Mouse (Mus musculus) liver, embryonic 11.5 days (tissue): ENCODE data around the gene Eif4g1. TPM values are rescaled to one million over a fixed set of nuclear protein-coding genes. Genes with fewer than 3 reads are reported as not detected.
A peak's percentile ranks its signal among the peaks of the same experiment; 100 is the strongest.

Experiments
- ATAC-seq: fragments of 200-750 bp; cut with Nextera tagmentation; replicated peaks from 2 replicates; pipeline ENCODE4 v1.8.0; 2017; ENCODE audit warnings: moderate number of reproducible peaks, mild to moderate bottlenecking, moderate TSS enrichment, moderate library complexity; ENCODE audit not compliant: low FRiP score
- DNase-seq: peaks from one replicate; pipeline ENCODE4 v3.0.0-alpha.2; 2017; ENCODE audit warnings: low spot score
- H3K27ac ChIP-seq: fragments of 300-500 bp; sonication (generic); 2 replicates; pipeline ENCODE4 v1.5.1; 2014; ENCODE audit warnings: mild to moderate bottlenecking, low read depth, low read length, control low read depth
- H3K27me3 ChIP-seq: fragments of 300-500 bp; sonication (generic); replicated peaks from 2 replicates; pipeline ENCODE4 v1.6.1; 2014; ENCODE audit warnings: low read length, mixed read lengths; ENCODE audit not compliant: control insufficient read depth, insufficient read depth
- H3K36me3 ChIP-seq: fragments of 300-500 bp; sonication (generic); 2 replicates; pipeline ENCODE4 v1.6.1; 2014; ENCODE audit warnings: mild to moderate bottlenecking, low read length, moderate library complexity, mixed read lengths; ENCODE audit not compliant: control insufficient read depth, insufficient read depth
- H3K4me1 ChIP-seq: fragments of 300-500 bp; sonication (generic); replicated peaks from 2 replicates; pipeline ENCODE4 v1.6.1; 2014; ENCODE audit warnings: low read length, mixed read lengths; ENCODE audit not compliant: control insufficient read depth, insufficient read depth
- H3K4me2 ChIP-seq: fragments of 300-500 bp; sonication (generic); 2 replicates; pipeline ENCODE4 v1.6.1; 2014; ENCODE audit warnings: mild to moderate bottlenecking, control low read depth, moderate library complexity
- H3K4me3 ChIP-seq: fragments of 300-500 bp; sonication (generic); 2 replicates; pipeline ENCODE4 v1.5.1; 2014; ENCODE audit warnings: low read depth, low read length, control low read depth
- H3K9ac ChIP-seq: fragments of 300-500 bp; sonication (generic); 2 replicates; pipeline ENCODE4 v1.6.1; 2014; ENCODE audit warnings: low read depth, low read length, control low read depth
- H3K9me3 ChIP-seq: fragments of 300-500 bp; sonication (generic); 2 replicates; pipeline ENCODE4 v1.6.1; 2016; ENCODE audit warnings: low read length, inconsistent platforms, mixed read lengths; ENCODE audit not compliant: control insufficient read depth
- WGBS: fragments of 180-500 bp; shearing (Covaris S2); extraction: QIAGEN DNeasy Blood & Tissue Kit; methylation state at CpG from one replicate; pipeline ENCODE4 v1.1.7; 2014; 5-methylcytosine and 5-hydroxymethylcytosine counted together
- polyA plus RNA-seq: library from polyadenylated mRNA; unstranded; fragments of >200 nt; fragmentation: Nextera tagmentation; extraction: Ambion mirVana; gene quantifications from 2 replicates; pipeline ENCODE4 v1.2.1, GENCODE M21; 2014

Eif4g1 gene
- polyA plus RNA-seq, 1 experiment from 2014 or later = 185 TPM

GRCm38 (mm10) chr16:20715161-20715560 is 47.0 kb downstream of the Eif4g1 start:
- H3K4me3 ChIP-seq = peak overlapping the region; percentile 74
- WGBS = 54% methylated on average over 2 of the region's 2 CpGs
- H3K4me2 ChIP-seq = peak overlapping the region; percentile 94
- H3K9ac ChIP-seq = peak overlapping the region; percentile 82
- no peaks in the 10 kb centered on the region for H3K9me3 ChIP-seq
- ATAC-seq (no peak), DNase-seq (no peak)
- peak overlapping the region; percentile 83; the same call in 1 of the 2 replicates for H3K27ac ChIP-seq
- peaks cover 5% of the 10 kb centered on the region; the same call in 1 of the 2 replicates for H3K36me3 ChIP-seq
- peaks cover 39% of the 10 kb centered on the region for H3K4me1 ChIP-seq
- no peaks in the 10 kb centered on the region for H3K27me3 ChIP-seq

- WGBS = 4% methylated on average over 12 of the region's 12 CpGs
- DNase-seq (no peak), ATAC-seq (no peak)
- Histone ChIP-seq H3K9ac (peak overlapping the region; percentile 82), H3K4me3 (peak overlapping the region; percentile 74), H3K36me3 (peaks cover 3% of the 10 kb centered on the region; the same call in 1 of the 2 replicates), H3K27ac (peak overlapping the region; percentile 83; the same call in 1 of the 2 replicates), H3K4me2 (peak overlapping the region; percentile 94), H3K27me3 (no peaks in the 10 kb centered on the region), H3K9me3 (no peaks in the 10 kb centered on the region), H3K4me1 (peaks cover 39% of the 10 kb centered on the region)
Observed at GRCm38 (mm10) chr16:20715566-20715965, 47.5 kb downstream of the Eif4g1 start.

- ATAC-seq = peak; percentile 66
- WGBS = under 1% methylated on average over 67 of the region's 68 CpGs
- no peaks in the 10 kb centered on the region for H3K27me3 ChIP-seq
Observed at GRCm38 (mm10) chr16:20715976-20716840, 48.1 kb downstream of the Eif4g1 start.

GRCm38 (mm10) chr16:20716841-20717180 is 48.7 kb downstream of the Eif4g1 start:
- ATAC-seq (no peak; the same call in 1 of the 2 replicates), DNase-seq (no peak)
- Histone ChIP-seq H3K9me3 (no peaks in the 10 kb centered on the region), H3K4me2 (peak overlapping the region; percentile 94), H3K27me3 (no peaks in the 10 kb centered on the region), H3K4me1 (peaks cover 39% of the 10 kb centered on the region), H3K36me3 (peaks cover 3% of the 10 kb centered on the region; the same call in 1 of the 2 replicates), H3K27ac (peak overlapping the region; percentile 83), H3K4me3 (peak overlapping the region; percentile 74), H3K9ac (peak overlapping the region; percentile 82)
- 0% methylated on average over 8 of the region's 8 CpGs for WGBS

More at GRCm38 (mm10) chr16:20715976-20716840, 48.1 kb downstream of the Eif4g1 start:
- Histone ChIP-seq H3K27ac (peak overlapping the region; percentile 83), H3K4me1 (peaks cover 39% of the 10 kb centered on the region), H3K4me2 (peak overlapping the region; percentile 94), H3K9ac (peak overlapping the region; percentile 82), H3K9me3 (no peaks in the 10 kb centered on the region), H3K36me3 (peaks cover 3% of the 10 kb centered on the region; the same call in 1 of the 2 replicates), H3K4me3 (peak overlapping the region; percentile 74)
- peak; percentile 83 for DNase-seq

- WGBS = under 1% methylated on average over 62 of the region's 62 CpGs
Observed at GRCm38 (mm10) chr16:20717181-20717977, 49.3 kb downstream of the Eif4g1 start, which contains the start of the genes Polr2h and Clcn2. Gene Polr2h (plus strand): TSS chr16:20717665. Gene Clcn2 (minus strand): TSS chr16:20717746.

GRCm38 (mm10) chr16:20717978-20718670 is 50.0 kb downstream of the Eif4g1 start:
- ATAC-seq = peak; percentile 31
- Histone ChIP-seq H3K4me1 (peaks cover 30% of the 10 kb centered on the region), H3K4me3 (peak overlapping the region; percentile 74), H3K36me3 (no peaks in the 10 kb centered on the region; the same call in 1 of the 2 replicates), H3K4me2 (peak overlapping the region; percentile 94), H3K9me3 (no peaks in the 10 kb centered on the region), H3K27me3 (no peaks in the 10 kb centered on the region), H3K9ac (peak overlapping the region; percentile 82), H3K27ac (peak overlapping the region; percentile 83)
- WGBS = 3% methylated on average over 18 of the region's 18 CpGs
- DNase-seq = no peak

More at GRCm38 (mm10) chr16:20717181-20717977, 49.3 kb downstream of the Eif4g1 start, which contains the start of the genes Polr2h and Clcn2:
- H3K9ac ChIP-seq = peak within 1 kb of the TSS; percentile 82
- peak; percentile 96 for DNase-seq
- no peaks in the 10 kb centered on the region; the same call in 1 of the 2 replicates for H3K36me3 ChIP-seq
- H3K27me3 ChIP-seq = no peaks in the 10 kb centered on the region
- H3K4me1 ChIP-seq = peaks cover 35% of the 10 kb centered on the region
- ATAC-seq = peak; percentile 87
- H3K27ac ChIP-seq = peak within 1 kb of the TSS; percentile 83
- peak within 1 kb of the TSS; percentile 94 for H3K4me2 ChIP-seq
- peak within 1 kb of the TSS; percentile 74 for H3K4me3 ChIP-seq
- H3K9me3 ChIP-seq = no peaks in the 10 kb centered on the region

- Histone ChIP-seq H3K4me3 (no peak overlapping the region), H3K9me3 (no peaks in the 10 kb centered on the region), H3K36me3 (no peaks in the 10 kb centered on the region; the same call in 1 of the 2 replicates), H3K4me2 (no peak overlapping the region), H3K4me1 (peaks cover 6% of the 10 kb centered on the region; the same call in 1 of the 2 replicates), H3K27ac (no peak overlapping the region), H3K9ac (no peak overlapping the region), H3K27me3 (0 out of 2 replicates have a peak, but pooled peaks cover under 1% of the 10 kb centered on the region)
- DNase-seq (no peak), ATAC-seq (no peak)
- WGBS = 77% methylated on average over 10 of the region's 10 CpGs
Observed at GRCm38 (mm10) chr16:20721808-20722207, 53.7 kb downstream of the Eif4g1 start.
